ENCODE assay signal across 8 mouse cellular contexts in the genomic region with DNA sequence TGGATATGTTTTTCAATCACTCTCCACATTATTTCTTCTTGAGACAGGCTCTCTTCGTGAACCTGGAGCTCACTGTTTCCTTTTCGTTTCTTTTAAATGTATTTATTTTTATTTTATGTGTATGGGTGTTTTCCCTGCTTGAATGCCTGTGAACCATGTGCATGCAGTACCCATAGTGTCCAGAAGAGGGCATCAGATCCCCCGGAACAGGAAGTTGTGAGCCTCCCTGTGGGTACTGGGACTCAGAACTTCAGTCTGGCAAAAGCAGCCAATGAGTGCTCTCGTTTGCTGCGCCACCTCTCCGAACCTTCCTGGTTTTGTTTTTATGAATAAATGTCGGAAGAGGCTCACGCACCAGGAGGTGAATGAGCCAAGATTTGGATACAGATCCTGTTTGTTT. TPM values are rescaled to one million over a fixed set of nuclear protein-coding genes. Genes with fewer than 3 reads are reported as not detected.
DNase-seq lines count a peak whose midpoint lies in the region; ATAC-seq and TF ChIP-seq lines count a peak whose summit lies in the region.

No protein-coding gene starts in this region.

- no peak overlapping the region for H3K27ac ChIP-seq in hindbrain, postnatal 0 days
- no peak overlapping the region for H3K27ac ChIP-seq in hindbrain, embryonic 12.5 days
- H3K27ac ChIP-seq in liver, postnatal 0 days (ENCODE audit: low read depth) = no peak overlapping the region

- WGBS in hindbrain, postnatal 0 days = 64% methylated on average over 8 of the region's 8 CpGs
- WGBS in hindbrain, embryonic 12.5 days = 65% methylated on average over 8 of the region's 8 CpGs
- 56% methylated on average over 8 of the region's 8 CpGs for WGBS in liver, postnatal 0 days (ENCODE audit: insufficient replicate concordance)

- H3K4me1 ChIP-seq in hindbrain, postnatal 0 days (ENCODE audit: insufficient read depth, low read length) = no peaks in the 10 kb centered on the region
- no peaks in the 10 kb centered on the region for H3K4me1 ChIP-seq in hindbrain, embryonic 12.5 days
- no peaks in the 10 kb centered on the region for H3K4me1 ChIP-seq in liver, postnatal 0 days (ENCODE audit: insufficient read depth)

- no peaks in the 10 kb centered on the region for H3K9me3 ChIP-seq in hindbrain, postnatal 0 days (ENCODE audit: low read length)
- H3K9me3 ChIP-seq in hindbrain, embryonic 12.5 days (replicated peaks) = no peaks in the 10 kb centered on the region
- no peaks in the 10 kb centered on the region for H3K9me3 ChIP-seq in liver, postnatal 0 days (ENCODE audit: low read length)

- TF ChIP-seq CTCF in hindbrain, postnatal 0 days (IDR thresholded peaks at IDR 0.05; ENCODE audit: low read depth) = peak; percentile 65
- TF ChIP-seq CTCF in liver, postnatal 0 days (IDR thresholded peaks at IDR 0.05; ENCODE audit: low read depth) = peak; percentile 83

- no peak overlapping the region for H3K9ac ChIP-seq in hindbrain, postnatal 0 days (replicated peaks; ENCODE audit: low read length)
- no peak overlapping the region for H3K9ac ChIP-seq in hindbrain, embryonic 12.5 days
- no peak overlapping the region for H3K9ac ChIP-seq in liver, postnatal 0 days (replicated peaks)

- H3K36me3 ChIP-seq in hindbrain, postnatal 0 days (ENCODE audit: insufficient read depth, low read length) = no peaks in the 10 kb centered on the region
- no peaks in the 10 kb centered on the region for H3K36me3 ChIP-seq in hindbrain, embryonic 12.5 days
- no peaks in the 10 kb centered on the region for H3K36me3 ChIP-seq in liver, postnatal 0 days (replicated peaks; ENCODE audit: insufficient read depth, low read length)

- TF ChIP-seq EP300 in liver, postnatal 0 days (IDR thresholded peaks at IDR 0.05; ENCODE audit: low read depth) = no peak

- H3K4me3 ChIP-seq in hindbrain, postnatal 0 days (ENCODE audit: low read length) = no peak overlapping the region
- no peak overlapping the region for H3K4me3 ChIP-seq in hindbrain, embryonic 12.5 days
- H3K4me3 ChIP-seq in liver, postnatal 0 days (ENCODE audit: low read depth, low read length) = no peak overlapping the region

- DNase-seq in hindbrain, postnatal 0 days (ENCODE audit: low spot score) = peak; percentile 5
- peak; percentile 74 for DNase-seq in CD4-positive, CD25-positive, alpha-beta regulatory T cell, adult 2 months (ENCODE audit: low read depth, low spot score)
- DNase-seq in adrenal gland, adult 2 months = peak; percentile 8
- DNase-seq in liver, postnatal 0 days = peak; percentile 67
- peak; percentile 27 to 57 for DNase-seq in thymus, postnatal 10 days (ENCODE audit: low spot score in 2 of 2)
- DNase-seq in layer of hippocampus, adult 11-12 months (ENCODE audit: low spot score) = no peak
- DNase-seq in layer of hippocampus, adult 8-10 months (ENCODE audit: low spot score in 2 of 2) = no peak

- no peaks in the 10 kb centered on the region for H3K27me3 ChIP-seq in hindbrain, postnatal 0 days (ENCODE audit: insufficient read depth, low read length)
- H3K27me3 ChIP-seq in hindbrain, embryonic 12.5 days = no peaks in the 10 kb centered on the region
- H3K27me3 ChIP-seq in liver, postnatal 0 days (ENCODE audit: insufficient read depth, low read length) = no peaks in the 10 kb centered on the region

- ATAC-seq in hindbrain, postnatal 0 days = no peak
- no peak for ATAC-seq in hindbrain, embryonic 12.5 days (ENCODE audit: low FRiP score)
- no peak for ATAC-seq in liver, postnatal 0 days

- no peak overlapping the region for H3K4me2 ChIP-seq in hindbrain, postnatal 0 days (ENCODE audit: low read depth, low read length)
- no peak overlapping the region for H3K4me2 ChIP-seq in hindbrain, embryonic 12.5 days (replicated peaks)
- no peak overlapping the region for H3K4me2 ChIP-seq in liver, postnatal 0 days (ENCODE audit: low read depth, low read length)

RNA-seq across cellular contexts. Expression of a gene that starts 13.2 kb away (rescaled TPM):
- not detected in 2 replicates for total RNA-seq in hindbrain, postnatal 0 days (2014; rRNA removed)
- polyA plus RNA-seq in hindbrain, postnatal 0 days (2015; fragmentation: Nextera tagmentation; extraction: Ambion mirVana) = 0.59 and 0.62 TPM in 2 replicates
- not detected in 2 replicates for polyA plus RNA-seq in hindbrain, embryonic 12.5 days (2016; fragmentation: Nextera tagmentation; extraction: Ambion mirVana)
- total RNA-seq in adrenal gland, adult 2 months (2021) = not detected
- not detected in 2 replicates for polyA plus RNA-seq in adrenal gland, adult 2 months (2012; rRNA removed)
- polyA plus RNA-seq in liver, postnatal 0 days (2015; fragmentation: Nextera tagmentation; extraction: Ambion mirVana) = not detected in 2 replicates
- total RNA-seq in layer of hippocampus, adult 8-10 months (2022) = not detected

RNA-seq across cellular contexts. Expression of a gene that starts 20.7 kb away (rescaled TPM):
- total RNA-seq in hindbrain, postnatal 0 days (2014; rRNA removed) = 3.2 and 4.2 TPM in 2 replicates
- polyA plus RNA-seq in hindbrain, postnatal 0 days (2015; fragmentation: Nextera tagmentation; extraction: Ambion mirVana) = 12.0 and 15.3 TPM in 2 replicates
- polyA plus RNA-seq in hindbrain, embryonic 12.5 days (2016; fragmentation: Nextera tagmentation; extraction: Ambion mirVana) = 15.5 and 19.7 TPM in 2 replicates
- 1 to 10 TPM; 6.5 to 6.6 TPM for total RNA-seq in adrenal gland, adult 2 months (2021)
- polyA plus RNA-seq in adrenal gland, adult 2 months (2012; rRNA removed) = 0.37 and 0.45 TPM in 2 replicates
- 1.1 and 1.4 TPM in 2 replicates for polyA plus RNA-seq in liver, postnatal 0 days (2015; fragmentation: Nextera tagmentation; extraction: Ambion mirVana)
- 10 to 100 TPM; 15.5 to 21.1 (median 18.2) TPM for total RNA-seq in layer of hippocampus, adult 8-10 months (2022)

RNA-seq across cellular contexts. Expression of a gene that starts 43.6 kb away (rescaled TPM):
- total RNA-seq in hindbrain, postnatal 0 days (2014; rRNA removed) = not detected in 2 replicates
- not detected in 2 replicates for polyA plus RNA-seq in hindbrain, postnatal 0 days (2015; fragmentation: Nextera tagmentation; extraction: Ambion mirVana)
- not detected in 2 replicates for polyA plus RNA-seq in hindbrain, embryonic 12.5 days (2016; fragmentation: Nextera tagmentation; extraction: Ambion mirVana)
- total RNA-seq in adrenal gland, adult 2 months (2021) = not detected
- not detected in 2 replicates for polyA plus RNA-seq in adrenal gland, adult 2 months (2012; rRNA removed)
- polyA plus RNA-seq in liver, postnatal 0 days (2015; fragmentation: Nextera tagmentation; extraction: Ambion mirVana) = not detected in 2 replicates
- not detected for total RNA-seq in layer of hippocampus, adult 8-10 months (2022)

Comparison
In these comparisons a context has a peak if more than half of its experiments do, and no peak if none do; other contexts are left out.
1. DNase-seq: peak in hindbrain, postnatal 0 days (single experiment), CD4-positive, CD25-positive, alpha-beta regulatory T cell, adult 2 months (single experiment), adrenal gland, adult 2 months (single experiment), liver, postnatal 0 days (single experiment) and thymus, postnatal 10 days (2 of 2); none in layer of hippocampus, adult 11-12 months (single experiment) and layer of hippocampus, adult 8-10 months (0 of 2).